Mouse (Mus musculus): ENCODE results near the gene Brd2.

DNA sequence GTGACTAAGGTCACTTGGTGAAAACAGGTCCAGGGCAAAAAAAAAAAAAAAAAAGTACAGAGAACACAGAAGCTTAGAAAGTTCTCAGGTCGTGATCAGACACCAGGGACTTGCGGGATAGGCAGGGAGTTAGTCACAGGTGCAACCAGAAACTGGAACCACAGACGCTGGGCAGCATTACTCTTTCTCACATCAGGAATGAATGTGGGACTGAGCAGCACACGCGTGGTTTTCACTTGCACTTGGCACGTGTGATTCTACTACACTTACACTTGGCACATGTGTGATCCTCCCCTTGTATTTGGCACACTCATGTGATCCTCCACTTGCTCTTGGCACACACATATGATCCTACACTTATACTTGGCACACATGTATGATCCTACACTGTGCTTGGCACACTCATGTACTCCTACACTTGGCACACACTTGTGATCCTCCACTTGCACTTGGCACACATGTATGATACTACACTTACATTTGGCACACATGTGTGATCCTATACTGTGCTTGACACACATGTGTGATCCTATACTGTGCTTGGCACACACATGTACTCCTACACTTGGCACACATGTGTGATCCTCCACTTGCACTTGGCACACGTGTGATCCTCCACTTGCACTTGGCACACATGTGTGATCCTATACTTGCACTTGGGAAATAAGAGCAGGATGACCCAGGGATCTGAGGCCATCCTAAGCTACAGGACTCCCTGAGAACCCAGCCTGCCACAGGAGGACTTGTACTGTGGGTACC, 15.1 kb downstream of the Brd2 start:
- TF ChIP-seq TAL1 (conservative IDR thresholded peaks at IDR 0.05; ENCODE audit: low read depth, low read length): no peak
- no peak for TF ChIP-seq CTCF (IDR thresholded peaks at IDR 0.05; ENCODE audit: low read depth, low read length)
- no peak for TF ChIP-seq GATA2 (IDR thresholded peaks at IDR 0.05; ENCODE audit: borderline replicate concordance, low read depth, low read length)
- no peak for TF ChIP-seq GATA1 (IDR thresholded peaks at IDR 0.05; ENCODE audit: borderline replicate concordance, low read length)

Data from G1E (cell line).